Mouse (Mus musculus) liver, embryonic 15.5 days (tissue): ENCODE results near the gene Efcab11. TPM values are rescaled to one million over a fixed set of nuclear protein-coding genes. Genes with fewer than 3 reads are reported as not detected.

Experiments
- ATAC-seq: fragments of 200-750 bp; cut with Nextera tagmentation; 2 replicates; pipeline ENCODE4 v1.8.0; 2017; ENCODE audit warnings: moderate number of reproducible peaks, mild to moderate bottlenecking, moderate library complexity; ENCODE audit not compliant: insufficient read depth
- H3K27ac ChIP-seq: fragments of 300-500 bp; sonication (generic); replicated peaks from 2 replicates; pipeline ENCODE4 v1.5.1; 2015; ENCODE audit warnings: mild to moderate bottlenecking, inconsistent platforms
- H3K27me3 ChIP-seq: fragments of 300-500 bp; sonication (generic); 2 replicates; pipeline ENCODE4 v1.6.1; 2015; ENCODE audit warnings: mild to moderate bottlenecking, inconsistent platforms
- H3K36me3 ChIP-seq: fragments of 300-500 bp; sonication (generic); replicated peaks from 2 replicates; pipeline ENCODE4 v1.6.1; 2015; ENCODE audit warnings: moderate library complexity, mild to moderate bottlenecking, inconsistent platforms
- H3K4me1 ChIP-seq: fragments of 300-500 bp; sonication (generic); replicated peaks from 2 replicates; pipeline ENCODE4 v1.6.1; 2015; ENCODE audit warnings: inconsistent platforms
- H3K4me2 ChIP-seq: fragments of 300-500 bp; sonication (generic); 2 replicates; pipeline ENCODE4 v1.6.1; 2015; ENCODE audit warnings: moderate library complexity, mild to moderate bottlenecking, inconsistent platforms
- H3K4me3 ChIP-seq: fragments of 300-500 bp; sonication (generic); replicated peaks from 2 replicates; pipeline ENCODE4 v1.5.1; 2015; ENCODE audit warnings: mild to moderate bottlenecking, inconsistent platforms
- H3K9ac ChIP-seq: fragments of 300-500 bp; sonication (generic); 2 replicates; pipeline ENCODE4 v1.6.1; 2015; ENCODE audit warnings: moderate library complexity, mild to moderate bottlenecking, inconsistent platforms
- H3K9me3 ChIP-seq: fragments of 300-500 bp; sonication (generic); replicated peaks from 2 replicates; pipeline ENCODE4 v1.6.1; 2016; ENCODE audit warnings: inconsistent platforms
- WGBS: fragments of 180-500 bp; shearing (Covaris S2); methylation state at CpG from one replicate; pipeline ENCODE4 v1.1.7; 2015; ENCODE audit warnings: mixed read lengths; ENCODE audit not compliant: insufficient replicate concordance; 5-methylcytosine and 5-hydroxymethylcytosine counted together
- polyA plus RNA-seq: library from polyadenylated mRNA; unstranded; fragments of >200 nt; fragmentation: Nextera tagmentation; extraction: Ambion mirVana; gene quantifications from 2 replicates; pipeline ENCODE4 v1.2.1, GENCODE M21; 2015

Efcab11 gene
- 4.4 and 5.4 TPM in 2 replicates for polyA plus RNA-seq

DNA sequence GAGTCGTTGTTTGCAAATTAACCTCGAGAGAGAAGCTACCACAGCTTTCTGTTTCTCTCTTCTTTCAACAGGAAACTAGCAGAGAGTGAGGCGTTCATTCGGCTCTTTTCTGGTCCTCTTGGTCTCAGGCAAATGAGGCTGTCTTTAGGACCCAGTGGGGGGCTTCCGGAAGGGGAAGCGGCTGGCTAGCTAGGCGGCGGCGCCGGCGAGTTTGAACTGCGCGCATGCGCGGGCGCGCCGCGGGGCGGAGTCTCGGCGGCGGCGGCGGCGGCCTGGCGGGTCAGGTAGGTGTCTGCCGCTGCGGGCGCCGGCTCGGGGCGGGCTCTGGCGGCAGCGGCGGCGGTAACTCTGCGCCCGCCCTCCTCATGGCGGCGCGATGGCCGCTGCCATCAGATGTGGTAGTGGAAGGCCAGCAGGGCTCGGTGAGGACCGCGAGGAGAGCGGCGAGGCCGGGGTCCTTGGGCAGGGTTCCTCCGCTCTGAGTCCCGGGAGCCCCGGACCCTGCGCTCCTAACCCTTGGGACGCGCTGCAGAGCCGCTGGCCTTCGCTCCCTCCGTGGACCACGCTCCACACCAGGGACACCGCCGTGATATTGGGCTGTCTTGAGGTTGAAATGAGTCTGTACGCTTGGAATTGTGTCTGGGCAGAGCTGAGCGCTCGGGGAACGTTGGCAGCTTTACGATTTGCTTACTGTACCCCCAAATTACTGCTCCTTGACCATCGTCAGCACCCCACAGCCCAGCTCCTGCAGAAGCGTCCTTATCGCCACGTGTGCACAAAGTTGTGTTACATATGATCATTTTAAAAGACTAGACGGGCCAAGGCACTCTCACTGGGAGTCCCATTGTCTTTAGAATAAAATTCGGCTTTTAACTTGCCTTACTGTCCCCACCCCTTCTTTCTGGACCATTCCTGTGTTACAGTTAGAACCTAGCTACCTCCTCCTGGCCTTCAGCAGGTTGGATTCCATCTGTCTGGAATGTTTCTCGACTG, at the start of gene Efcab11, which contains the start of gene Tdp1:
Gene Efcab11, minus strand, starts transcription at position 171 of the 993 bp plus-strand sequence.
Gene Tdp1, plus strand, starts transcription at position 249 of the 993 bp plus-strand sequence.
- Histone ChIP-seq H3K9me3 (no peaks in the 10 kb centered on the region), H3K9ac (peak within 1 kb of the TSS; percentile 82), H3K4me2 (peak within 1 kb of the TSS; percentile 99), H3K4me3 (peak within 1 kb of the TSS; percentile 81), H3K27me3 (no peaks in the 10 kb centered on the region), H3K4me1 (peaks cover 31% of the 10 kb centered on the region), H3K36me3 (0 out of 2 replicates have a peak, but pooled peaks cover 3% of the 10 kb centered on the region), H3K27ac (peak within 1 kb of the TSS; percentile 93)
- under 1% methylated on average over 67 of the region's 73 CpGs for WGBS
- peak; percentile 84 for ATAC-seq

DNA sequence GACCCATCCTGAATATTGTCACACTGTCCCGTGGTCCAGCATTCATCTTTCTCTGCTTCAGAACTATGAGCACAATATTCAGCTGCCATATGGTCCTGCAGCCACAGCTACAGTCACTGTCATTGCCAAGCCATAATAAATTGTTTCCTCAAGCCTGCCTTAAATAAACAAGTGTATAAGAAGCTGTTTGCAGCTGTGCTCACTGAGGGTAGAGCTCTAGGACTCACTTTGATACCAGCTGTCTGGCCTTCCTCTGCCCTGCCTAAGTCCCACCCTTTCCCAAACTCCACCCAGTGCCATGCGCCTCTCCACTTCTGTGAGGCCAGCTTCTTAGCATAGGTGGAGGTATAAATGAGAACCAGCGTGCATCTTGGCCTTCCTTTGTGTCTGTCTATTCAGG, 49.4 kb upstream of the Efcab11 start:
- WGBS = 74% methylated on average over 3 of the region's 3 CpGs
- Histone ChIP-seq H3K9me3 (no peaks in the 10 kb centered on the region), H3K4me1 (no peaks in the 10 kb centered on the region), H3K36me3 (no peaks in the 10 kb centered on the region; the same call in 1 of the 2 replicates), H3K27me3 (no peaks in the 10 kb centered on the region), H3K4me3 (no peak overlapping the region), H3K4me2 (no peak overlapping the region), H3K9ac (no peak overlapping the region), H3K27ac (no peak overlapping the region)
- ATAC-seq = no peak

DNA sequence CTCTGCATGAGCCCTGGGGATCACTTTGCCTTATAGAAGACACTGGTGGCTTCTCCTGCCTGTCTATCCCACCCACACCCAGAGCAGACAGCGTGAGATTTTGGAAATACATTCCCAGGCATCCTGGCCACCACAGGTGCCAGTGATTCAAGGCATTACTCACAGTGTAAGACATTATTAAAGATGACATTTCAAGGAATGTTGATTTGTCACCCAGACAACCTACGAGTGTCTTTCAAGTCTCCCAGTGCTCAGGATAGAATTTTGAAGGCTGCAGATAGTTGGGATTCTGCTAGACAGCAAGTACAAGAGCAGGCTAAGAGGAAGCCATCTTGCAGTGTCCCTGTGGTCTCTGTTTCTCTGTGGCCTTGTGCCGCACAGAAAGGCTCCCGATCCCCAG, 48.0 kb upstream of the Efcab11 start:
- 75% methylated on average over 4 of the region's 4 CpGs for WGBS
- no peak overlapping the region for H3K9ac ChIP-seq

DNA sequence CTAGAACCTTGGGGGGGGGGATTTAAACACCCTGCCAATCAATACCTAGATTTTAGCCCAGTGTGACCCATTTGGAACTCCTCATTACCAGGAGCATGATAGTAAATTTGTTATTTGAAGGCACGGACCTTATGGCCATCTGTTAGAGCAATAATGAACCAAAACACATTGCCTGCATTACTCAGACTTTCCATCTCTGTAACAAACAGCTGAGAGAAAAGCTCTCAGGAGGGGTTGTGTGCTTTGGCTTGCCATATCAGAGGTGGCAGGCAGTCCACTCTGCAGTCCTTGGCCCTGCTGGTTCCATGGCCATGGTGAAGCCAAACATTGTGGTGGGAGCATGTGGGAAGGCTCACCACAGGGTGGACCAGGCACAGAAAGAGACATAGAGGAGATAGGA, 44.9 kb upstream of the Efcab11 start:
- no peaks in the 10 kb centered on the region for H3K27me3 ChIP-seq
- no peaks in the 10 kb centered on the region for H3K4me1 ChIP-seq
- no peak overlapping the region for H3K27ac ChIP-seq
- WGBS = 61% methylated on average over 1 of the region's 1 CpGs
- no peaks in the 10 kb centered on the region for H3K9me3 ChIP-seq
- H3K4me2 ChIP-seq = no peak overlapping the region
- H3K9ac ChIP-seq = no peak overlapping the region
- no peak for ATAC-seq
- H3K4me3 ChIP-seq = no peak overlapping the region
- no peaks in the 10 kb centered on the region; the same call in 1 of the 2 replicates for H3K36me3 ChIP-seq

More for the DNA sequence above, 48.0 kb upstream of the Efcab11 start:
- no peak overlapping the region for H3K4me3 ChIP-seq
- no peak overlapping the region for H3K4me2 ChIP-seq
- no peak overlapping the region for H3K27ac ChIP-seq
- no peaks in the 10 kb centered on the region for H3K9me3 ChIP-seq
- no peak for ATAC-seq
- no peaks in the 10 kb centered on the region for H3K4me1 ChIP-seq
- H3K36me3 ChIP-seq = no peaks in the 10 kb centered on the region; the same call in 1 of the 2 replicates
- no peaks in the 10 kb centered on the region for H3K27me3 ChIP-seq

- no peak overlapping the region for H3K27ac ChIP-seq
- H3K4me3 ChIP-seq = no peak overlapping the region
- no peaks in the 10 kb centered on the region for H3K9me3 ChIP-seq
- H3K27me3 ChIP-seq = no peaks in the 10 kb centered on the region
- H3K4me2 ChIP-seq = no peak overlapping the region
- H3K9ac ChIP-seq = no peak overlapping the region
- 78% methylated on average over 7 of the region's 7 CpGs for WGBS
- H3K4me1 ChIP-seq = no peaks in the 10 kb centered on the region
- no peaks in the 10 kb centered on the region; the same call in 1 of the 2 replicates for H3K36me3 ChIP-seq
- ATAC-seq = no peak
Observed at GRCm38 (mm10) chr12:99928311-99928710, 44.1 kb upstream of the Efcab11 start.

DNA sequence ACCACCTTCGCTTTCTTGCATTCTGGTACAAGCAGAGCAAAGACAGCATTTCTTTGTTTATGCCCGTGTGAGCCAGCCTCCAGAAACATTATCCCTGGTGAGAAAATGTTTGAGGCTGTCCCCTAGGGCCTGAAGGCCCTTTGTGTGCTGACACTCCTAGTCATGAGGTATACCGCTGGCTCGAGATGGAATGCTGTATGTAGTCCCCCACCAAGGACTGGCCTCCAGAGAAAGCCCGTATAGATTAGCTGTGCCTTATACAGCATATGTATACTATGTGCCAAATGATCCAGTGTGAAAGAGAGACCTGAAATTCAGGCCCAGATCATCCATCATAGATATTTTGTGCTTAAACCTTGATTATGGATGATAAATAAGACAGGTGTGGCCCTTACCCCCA, 39.5 kb upstream of the Efcab11 start:
- no peak overlapping the region for H3K9ac ChIP-seq
- 78% methylated on average over 5 of the region's 5 CpGs for WGBS
- H3K4me1 ChIP-seq = no peaks in the 10 kb centered on the region
- no peaks in the 10 kb centered on the region for H3K9me3 ChIP-seq
- no peak for ATAC-seq
- no peak overlapping the region for H3K4me2 ChIP-seq
- no peaks in the 10 kb centered on the region for H3K36me3 ChIP-seq
- H3K27me3 ChIP-seq = no peaks in the 10 kb centered on the region
- H3K4me3 ChIP-seq = no peak overlapping the region
- H3K27ac ChIP-seq = no peak overlapping the region

GRCm38 (mm10) chr12:99923131-99923606, 38.9 kb upstream of the Efcab11 start:
- no peak for ATAC-seq
- 70% methylated on average over 5 of the region's 5 CpGs for WGBS
- Histone ChIP-seq H3K27me3 (no peaks in the 10 kb centered on the region), H3K9me3 (no peaks in the 10 kb centered on the region), H3K4me1 (no peaks in the 10 kb centered on the region), H3K4me3 (no peak overlapping the region), H3K4me2 (no peak overlapping the region), H3K27ac (no peak overlapping the region), H3K9ac (no peak overlapping the region), H3K36me3 (no peaks in the 10 kb centered on the region)

DNA sequence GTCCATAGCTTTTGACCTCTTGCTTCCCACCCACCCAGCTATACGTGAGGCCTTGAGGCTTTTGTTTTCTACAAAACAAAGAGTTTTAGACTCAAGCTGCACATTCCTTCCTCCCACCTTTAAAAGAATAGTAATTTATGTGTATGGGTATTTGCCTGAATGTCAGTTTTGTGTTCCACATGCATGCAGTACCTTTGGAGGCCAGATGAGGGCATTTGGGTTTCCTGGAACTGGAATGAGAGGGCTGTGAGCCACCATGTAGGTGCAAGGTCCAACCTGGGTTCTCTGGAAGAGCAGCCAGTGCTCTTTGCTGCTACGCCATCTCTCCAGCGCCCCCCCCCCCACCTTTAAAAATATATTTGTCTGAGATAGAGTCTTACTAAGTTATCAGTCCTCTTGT, 36.8 kb upstream of the Efcab11 start:
- Histone ChIP-seq H3K9ac (no peak overlapping the region), H3K4me3 (no peak overlapping the region), H3K4me2 (no peak overlapping the region), H3K9me3 (no peaks in the 10 kb centered on the region), H3K27me3 (no peaks in the 10 kb centered on the region), H3K36me3 (peaks cover 8% of the 10 kb centered on the region; the same call in 1 of the 2 replicates), H3K27ac (no peak overlapping the region), H3K4me1 (no peaks in the 10 kb centered on the region)
- 73% methylated on average over 3 of the region's 3 CpGs for WGBS
- ATAC-seq = no peak

DNA sequence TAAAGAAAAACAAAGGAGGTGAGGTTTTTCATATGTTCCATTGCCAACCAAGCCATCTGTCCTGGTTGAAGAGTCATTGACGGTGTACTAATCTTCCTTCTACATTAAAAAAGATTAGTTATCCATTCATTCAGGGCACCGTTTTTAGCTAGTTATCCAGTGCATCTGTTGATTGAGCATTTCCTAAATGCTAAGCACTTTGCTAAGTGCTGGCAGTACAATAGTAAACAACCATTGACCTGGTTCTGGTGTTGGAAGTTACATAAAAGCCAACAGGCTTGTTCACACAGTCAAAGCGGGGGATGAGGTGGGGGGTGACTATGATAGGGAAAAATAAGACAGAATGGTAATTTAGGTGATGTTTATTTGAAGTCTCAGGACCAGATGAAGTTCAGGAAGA, 35.4 kb upstream of the Efcab11 start:
- Histone ChIP-seq H3K27me3 (no peaks in the 10 kb centered on the region), H3K4me1 (no peaks in the 10 kb centered on the region), H3K4me2 (no peak overlapping the region), H3K27ac (no peak overlapping the region), H3K4me3 (no peak overlapping the region), H3K9ac (no peak overlapping the region), H3K9me3 (no peaks in the 10 kb centered on the region), H3K36me3 (peaks cover 18% of the 10 kb centered on the region)
- no peak for ATAC-seq
- WGBS = 78% methylated on average over 3 of the region's 3 CpGs

DNA sequence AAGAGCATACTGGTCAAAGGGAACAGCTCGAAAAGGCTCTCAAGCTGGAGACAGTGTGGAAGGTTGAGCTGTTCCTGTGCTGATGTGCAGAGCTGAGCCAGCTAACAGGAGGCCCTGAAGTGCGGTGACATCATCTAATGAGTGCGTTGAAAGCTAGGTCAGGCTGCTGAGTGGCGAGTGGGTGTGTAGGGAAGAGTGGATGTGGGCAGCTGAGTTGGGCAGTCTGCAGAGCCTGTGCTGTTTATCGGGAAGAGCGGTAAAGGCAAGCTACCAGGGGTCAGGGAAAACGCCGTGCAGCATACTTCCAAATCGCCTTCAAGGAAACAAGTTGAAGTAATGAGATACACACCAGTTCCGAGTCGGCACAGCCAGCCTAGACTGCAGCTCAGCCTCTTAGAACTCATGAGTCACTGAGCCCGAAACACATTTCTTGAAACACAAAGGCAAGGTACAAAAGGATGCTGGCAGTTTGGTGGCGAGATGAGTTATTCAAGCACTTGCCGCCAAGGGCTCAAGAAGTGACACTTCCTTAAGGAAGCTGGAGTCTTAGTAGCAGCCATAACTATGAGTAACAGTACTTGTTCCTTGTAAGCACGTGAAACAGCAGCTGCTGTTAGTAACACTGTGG, 33.7 kb upstream of the Efcab11 start:
- Histone ChIP-seq H3K4me3 (no peak overlapping the region), H3K9me3 (no peaks in the 10 kb centered on the region), H3K4me1 (no peaks in the 10 kb centered on the region), H3K36me3 (peaks cover 22% of the 10 kb centered on the region), H3K9ac (no peak overlapping the region), H3K27me3 (no peaks in the 10 kb centered on the region), H3K27ac (no peak overlapping the region), H3K4me2 (no peak overlapping the region)
- no peak for ATAC-seq
- WGBS = 79% methylated on average over 15 of the region's 15 CpGs

- H3K36me3 ChIP-seq = peaks cover 38% of the 10 kb centered on the region
- H3K4me3 ChIP-seq = no peak overlapping the region
- H3K4me2 ChIP-seq = no peak overlapping the region
- no peaks in the 10 kb centered on the region for H3K9me3 ChIP-seq
- no peak overlapping the region for H3K27ac ChIP-seq
- 74% methylated on average over 12 of the region's 12 CpGs for WGBS
- H3K27me3 ChIP-seq = no peaks in the 10 kb centered on the region
- H3K9ac ChIP-seq = no peak overlapping the region
- no peaks in the 10 kb centered on the region for H3K4me1 ChIP-seq
- ATAC-seq = no peak
Observed at GRCm38 (mm10) chr12:99911466-99911865, 27.2 kb upstream of the Efcab11 start.
